Mouse (Mus musculus) embryonic facial prominence, embryonic 11.5 days (tissue): Measurements from ENCODE around the gene Dnah14. TPM values are rescaled to one million over a fixed set of nuclear protein-coding genes. Genes with fewer than 3 reads are reported as not detected.

Experiments used
- ATAC-seq: fragments of 200-750 bp; cut with Nextera tagmentation; replicated peaks from 2 replicates; pipeline ENCODE4 v1.8.0; 2017; ENCODE audit warnings: low read depth; ENCODE audit not compliant: insufficient number of reproducible peaks, low FRiP score, low TSS enrichment
- DNase-seq: peaks from one replicate; pipeline ENCODE4 v3.0.0-alpha.2; 2015; ENCODE audit warnings: low spot score
- H3K27ac ChIP-seq: fragments of 300-500 bp; sonication (generic); replicated peaks from 2 replicates; pipeline ENCODE4 v1.5.1; 2014; ENCODE audit warnings: mild to moderate bottlenecking, low read depth, low read length, control low read depth
- H3K27me3 ChIP-seq: fragments of 300-500 bp; sonication (generic); 2 replicates; pipeline ENCODE4 v1.6.1; 2014; ENCODE audit warnings: mild to moderate bottlenecking, low read length, moderate library complexity, mixed read lengths; ENCODE audit not compliant: control insufficient read depth, insufficient read depth
- H3K36me3 ChIP-seq: fragments of 300-500 bp; sonication (generic); replicated peaks from 2 replicates; pipeline ENCODE4 v1.6.1; 2014; ENCODE audit warnings: low read depth, mild to moderate bottlenecking, low read length, moderate library complexity, mixed read lengths; ENCODE audit not compliant: control insufficient read depth, insufficient read depth
- H3K4me1 ChIP-seq: fragments of 300-500 bp; sonication (generic); 2 replicates; pipeline ENCODE4 v1.6.1; 2014; ENCODE audit warnings: low read length, mixed read lengths; ENCODE audit not compliant: control insufficient read depth, insufficient read depth
- H3K4me2 ChIP-seq: fragments of 300-500 bp; sonication (generic); 2 replicates; pipeline ENCODE4 v1.6.1; 2014; ENCODE audit warnings: low read depth, mild to moderate bottlenecking, control low read depth, low read length, moderate library complexity
- H3K4me3 ChIP-seq: fragments of 300-500 bp; sonication (generic); 2 replicates; pipeline ENCODE4 v1.5.1; 2014; ENCODE audit warnings: low read depth, low read length, control low read depth
- H3K9ac ChIP-seq: fragments of 300-500 bp; sonication (generic); replicated peaks from 2 replicates; pipeline ENCODE4 v1.6.1; 2014; ENCODE audit warnings: mild to moderate bottlenecking, control low read depth, low read length
- H3K9me3 ChIP-seq: fragments of 300-500 bp; sonication (generic); replicated peaks from 2 replicates; pipeline ENCODE4 v1.6.1; 2016; ENCODE audit warnings: mild to moderate bottlenecking, low read length, inconsistent platforms, mixed read lengths; ENCODE audit not compliant: control insufficient read depth
- WGBS: fragments of 180-500 bp; shearing (Covaris S2); extraction: QIAGEN DNeasy Blood & Tissue Kit; methylation state at CpG from one replicate; pipeline ENCODE4 v1.1.7; 2014; 5-methylcytosine and 5-hydroxymethylcytosine counted together
- polyA plus RNA-seq: library from polyadenylated mRNA; unstranded; fragments of >200 nt; fragmentation: Nextera tagmentation; extraction: Ambion mirVana; gene quantifications from 2 replicates; pipeline ENCODE4 v1.2.1, GENCODE M21; 2014

The Dnah14 gene
- polyA plus RNA-seq, 1 experiment from 2014 or later, result 1.9 TPM

DNA sequence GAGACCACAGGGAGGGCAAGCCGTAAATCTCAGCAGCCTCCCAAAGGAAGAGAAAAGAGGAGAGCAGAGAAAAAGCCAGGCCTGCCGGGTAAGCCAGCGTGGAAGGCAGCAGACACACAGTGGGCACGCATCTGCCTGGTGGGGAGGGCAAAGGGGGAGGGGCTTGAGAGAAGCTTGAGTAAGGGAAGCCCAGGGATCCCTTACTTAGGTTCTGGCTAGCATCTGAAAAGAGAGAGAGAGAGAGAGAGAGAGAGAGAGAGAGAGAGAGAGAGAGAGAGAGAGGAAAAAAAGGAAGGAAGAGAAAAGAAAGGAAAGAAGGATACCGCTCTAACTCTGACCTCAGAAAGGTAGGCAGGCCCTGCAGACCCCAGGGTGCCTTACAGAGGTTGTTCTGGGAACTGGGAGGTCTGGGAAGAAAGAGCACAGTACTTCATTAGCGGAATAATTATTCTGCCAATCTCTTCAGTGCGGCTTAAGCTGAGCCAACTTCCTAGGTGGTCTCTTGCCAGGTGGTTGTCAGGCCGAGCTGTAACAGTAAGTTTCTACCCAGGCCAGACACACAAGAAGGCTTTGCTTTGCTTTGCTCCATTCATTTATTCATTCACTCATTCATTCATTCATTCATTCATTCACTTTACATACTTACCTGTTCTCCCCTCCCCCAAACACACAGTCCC is 14.5 kb upstream of the Dnah14 start:
- DNase-seq, result no peak
- Histone ChIP-seq H3K9ac (no peak overlapping the region), H3K4me3 (no peak overlapping the region), H3K9me3 (no peaks in the 10 kb centered on the region), H3K36me3 (no peaks in the 10 kb centered on the region), H3K27ac (no peak overlapping the region), H3K4me1 (no peaks in the 10 kb centered on the region), H3K4me2 (no peak overlapping the region), H3K27me3 (no peaks in the 10 kb centered on the region)
- no peak for ATAC-seq
- WGBS, result 17% methylated on average over 8 of the region's 8 CpGs

DNA sequence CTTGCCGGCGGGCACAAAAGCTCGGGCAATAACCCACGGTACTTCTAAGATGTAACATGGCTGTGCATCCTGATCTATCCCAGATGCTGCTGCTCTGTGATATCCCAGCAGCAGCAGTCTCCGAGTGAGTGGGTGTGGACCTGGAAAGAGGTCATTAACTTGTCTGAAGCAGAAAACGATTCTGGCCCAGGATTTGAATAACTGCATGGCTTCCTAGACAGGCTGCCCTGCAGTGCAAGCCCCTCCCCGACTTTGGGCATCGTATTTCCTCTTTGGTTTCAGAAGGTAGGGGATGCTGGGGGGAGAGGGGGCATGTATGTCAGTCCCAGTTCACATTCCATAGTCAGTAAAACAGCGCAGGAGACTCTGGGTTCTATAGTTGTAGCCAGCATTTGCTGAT is 6.9 kb upstream of the Dnah14 start:
- WGBS, result 54% methylated on average over 9 of the region's 9 CpGs
- no peak overlapping the region for H3K4me2 ChIP-seq
- no peaks in the 10 kb centered on the region for H3K27me3 ChIP-seq
- no peaks in the 10 kb centered on the region for H3K36me3 ChIP-seq
- no peaks in the 10 kb centered on the region for H3K4me1 ChIP-seq
- no peaks in the 10 kb centered on the region for H3K9me3 ChIP-seq
- ATAC-seq, result no peak
- no peak overlapping the region for H3K27ac ChIP-seq
- DNase-seq, result peak; percentile 52
- H3K9ac ChIP-seq, result no peak overlapping the region
- H3K4me3 ChIP-seq, result no peak overlapping the region

DNA sequence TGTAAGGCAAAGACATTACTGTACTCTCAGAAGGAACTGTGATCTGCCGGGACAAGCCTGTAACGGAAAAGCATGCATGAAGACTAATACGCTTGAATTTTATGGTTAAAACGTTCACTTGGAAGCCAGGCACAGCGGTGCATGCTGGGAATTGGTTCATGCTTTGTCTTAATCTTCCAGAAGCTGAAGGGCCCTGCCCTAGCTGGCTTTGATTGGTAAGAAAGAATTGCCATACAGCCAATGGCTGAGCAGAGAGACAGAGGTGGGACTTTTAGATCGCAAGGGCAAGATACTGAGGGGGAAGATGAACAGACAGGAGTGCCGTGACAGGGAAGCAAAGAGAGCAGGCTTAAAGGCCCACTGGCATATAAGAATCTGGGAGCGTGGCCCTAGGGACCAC is 6.8 kb downstream of the Dnah14 start:
- Histone ChIP-seq H3K4me1 (no peaks in the 10 kb centered on the region), H3K27ac (no peak overlapping the region), H3K27me3 (no peaks in the 10 kb centered on the region), H3K4me3 (no peak overlapping the region), H3K9ac (no peak overlapping the region), H3K36me3 (no peaks in the 10 kb centered on the region), H3K4me2 (no peak overlapping the region), H3K9me3 (no peaks in the 10 kb centered on the region)
- WGBS, result 63% methylated on average over 8 of the region's 8 CpGs
- no peak for DNase-seq
- ATAC-seq, result no peak

DNA sequence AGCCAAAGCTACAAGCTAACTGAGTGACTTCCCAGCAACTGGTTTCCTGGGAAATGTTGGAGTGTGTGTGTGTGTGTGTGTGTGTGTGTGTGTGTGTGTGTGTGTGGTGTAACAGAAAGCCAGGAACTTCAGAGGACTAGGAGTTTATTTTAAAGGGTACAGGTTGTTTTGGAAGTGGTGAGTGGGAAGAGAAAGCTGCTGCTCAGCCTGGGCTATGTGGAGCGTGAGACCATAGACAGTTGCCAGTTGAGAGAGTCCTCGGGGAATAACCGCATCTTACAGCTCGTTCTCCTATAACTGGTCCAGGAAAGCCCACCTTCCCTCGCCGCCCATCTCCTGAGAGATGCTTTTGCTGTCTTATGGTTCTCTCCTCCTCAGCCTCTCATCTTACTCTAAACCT is 12.8 kb downstream of the Dnah14 start:
- no peak overlapping the region for H3K4me3 ChIP-seq
- no peaks in the 10 kb centered on the region for H3K36me3 ChIP-seq
- no peak overlapping the region for H3K27ac ChIP-seq
- no peak overlapping the region for H3K9ac ChIP-seq
- no peak for ATAC-seq
- no peaks in the 10 kb centered on the region for H3K27me3 ChIP-seq
- DNase-seq, result no peak
- H3K4me1 ChIP-seq, result no peaks in the 10 kb centered on the region
- H3K4me2 ChIP-seq, result no peak overlapping the region
- 84% methylated on average over 6 of the region's 6 CpGs for WGBS
- H3K9me3 ChIP-seq, result no peaks in the 10 kb centered on the region

DNA sequence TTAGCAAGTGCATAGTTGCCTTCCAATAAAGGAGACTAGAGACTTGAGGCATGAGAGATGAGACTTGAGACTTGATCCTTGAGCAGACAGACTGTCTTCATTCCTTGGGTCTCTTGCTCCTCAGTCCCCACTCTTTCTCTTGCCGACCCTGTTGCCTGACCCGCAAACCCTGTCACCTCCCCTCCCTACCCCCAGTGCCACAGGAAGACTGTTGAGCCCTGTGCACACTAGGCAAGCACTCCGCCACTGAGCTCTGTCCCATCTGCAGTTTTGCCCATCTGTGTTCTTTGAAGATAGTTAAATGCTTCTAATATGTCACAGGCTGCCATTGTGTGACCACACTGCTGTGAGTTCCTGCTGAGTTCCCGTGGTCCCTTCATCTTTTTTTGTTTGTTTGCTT is 23.0 kb downstream of the Dnah14 start:
- no peak for DNase-seq
- WGBS, result 38% methylated on average over 4 of the region's 4 CpGs
- H3K36me3 ChIP-seq, result no peaks in the 10 kb centered on the region
- H3K9ac ChIP-seq, result no peak overlapping the region
- H3K4me1 ChIP-seq, result no peaks in the 10 kb centered on the region
- H3K9me3 ChIP-seq, result no peaks in the 10 kb centered on the region
- ATAC-seq, result no peak
- no peak overlapping the region for H3K4me3 ChIP-seq
- H3K4me2 ChIP-seq, result no peak overlapping the region
- no peaks in the 10 kb centered on the region for H3K27me3 ChIP-seq
- H3K27ac ChIP-seq, result no peak overlapping the region

DNA sequence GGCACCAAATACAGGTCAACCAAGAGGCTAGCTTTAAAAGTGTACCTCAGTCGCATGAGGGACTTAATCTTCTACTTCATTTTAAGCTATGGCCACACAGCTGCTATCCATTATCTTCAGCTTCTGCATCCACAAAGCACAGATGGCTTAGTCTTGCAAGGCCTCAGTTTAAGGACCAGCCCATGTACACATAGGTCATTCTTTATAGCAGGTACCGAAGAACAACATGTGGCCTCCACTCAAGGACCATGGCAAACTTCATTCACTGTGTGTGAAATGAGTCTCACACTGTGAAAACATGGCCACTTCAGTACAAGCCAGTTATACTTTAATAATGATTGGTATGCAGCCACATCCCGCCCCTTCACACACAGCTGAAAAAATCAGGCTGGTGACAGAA is 34.8 kb downstream of the Dnah14 start:
- peak; percentile 64 for DNase-seq
- no peak overlapping the region for H3K4me3 ChIP-seq
- H3K27me3 ChIP-seq, result no peaks in the 10 kb centered on the region
- H3K36me3 ChIP-seq, result no peaks in the 10 kb centered on the region
- no peaks in the 10 kb centered on the region for H3K9me3 ChIP-seq
- H3K4me2 ChIP-seq, result no peak overlapping the region
- no peak overlapping the region for H3K27ac ChIP-seq
- no peaks in the 10 kb centered on the region for H3K4me1 ChIP-seq
- 44% methylated on average over 3 of the region's 3 CpGs for WGBS
- H3K9ac ChIP-seq, result no peak overlapping the region
- ATAC-seq, result no peak; the same call in 1 of the 2 replicates

DNA sequence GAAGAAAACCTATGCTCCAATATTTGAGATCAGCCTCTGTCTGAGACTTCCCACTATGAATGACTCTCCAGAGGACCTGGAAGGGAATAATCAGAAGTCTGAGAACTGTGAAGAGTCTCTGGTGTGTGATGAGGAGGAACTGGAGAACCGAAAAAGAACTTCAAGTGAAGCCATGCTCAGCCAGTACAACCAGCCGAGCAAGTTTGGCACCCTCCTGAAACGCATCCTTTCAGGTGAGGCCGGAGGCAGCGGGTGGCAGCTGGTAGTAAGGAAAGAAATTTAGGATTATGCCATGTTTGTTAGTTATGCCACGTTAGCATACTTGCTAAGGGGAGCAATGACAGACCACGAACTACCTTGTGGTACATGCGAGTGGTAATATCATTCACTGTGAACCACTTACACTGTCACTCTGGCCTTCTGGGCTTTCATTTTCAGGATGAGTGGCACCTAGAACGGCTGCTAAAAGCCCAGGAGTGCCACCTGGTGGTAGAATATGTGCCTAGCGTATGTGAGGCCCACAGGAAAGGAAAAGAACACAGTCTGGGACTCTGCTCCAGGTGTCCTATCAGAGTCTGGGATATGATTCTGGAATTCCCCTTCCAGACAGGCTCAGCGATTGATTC is 39.6 kb downstream of the Dnah14 start:
- Histone ChIP-seq H3K36me3 (no peaks in the 10 kb centered on the region), H3K4me1 (no peaks in the 10 kb centered on the region), H3K4me2 (no peak overlapping the region), H3K27me3 (no peaks in the 10 kb centered on the region), H3K4me3 (no peak overlapping the region), H3K27ac (no peak overlapping the region), H3K9me3 (no peaks in the 10 kb centered on the region), H3K9ac (no peak overlapping the region)
- 0 out of 2 replicates have a peak, but pooled peaks have one; percentile 52 for ATAC-seq
- DNase-seq, result peak; percentile 83
- 43% methylated on average over 11 of the region's 11 CpGs for whole genome bisulfite sequencing

DNA sequence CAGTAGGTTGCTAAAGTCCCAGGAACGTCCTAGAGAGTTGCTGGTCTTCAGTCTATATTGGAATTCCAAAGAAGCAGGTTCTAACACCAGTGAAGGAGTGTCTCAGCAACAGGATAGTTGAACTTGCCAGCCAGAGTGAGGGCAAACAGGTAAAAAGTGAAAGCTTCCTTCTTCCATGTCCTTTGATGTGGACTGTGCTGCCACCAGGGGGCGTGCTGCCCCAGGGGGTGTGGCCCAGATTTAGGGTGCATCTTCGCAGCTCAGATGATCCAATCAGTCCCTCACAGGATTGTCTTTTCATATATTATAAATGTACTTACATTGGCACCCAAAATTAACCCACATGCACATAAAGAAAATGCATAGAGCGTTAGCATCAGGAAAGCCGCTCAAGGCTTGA is 41.0 kb downstream of the Dnah14 start:
- H3K27me3 ChIP-seq, result no peaks in the 10 kb centered on the region
- H3K36me3 ChIP-seq, result no peaks in the 10 kb centered on the region
- H3K4me1 ChIP-seq, result no peaks in the 10 kb centered on the region
- WGBS, result 50% methylated on average over 5 of the region's 5 CpGs
- H3K9ac ChIP-seq, result no peak overlapping the region
- H3K4me3 ChIP-seq, result no peak overlapping the region
- peak; percentile 46 for DNase-seq
- no peaks in the 10 kb centered on the region for H3K9me3 ChIP-seq
- H3K27ac ChIP-seq, result no peak overlapping the region
- H3K4me2 ChIP-seq, result no peak overlapping the region
- ATAC-seq, result no peak
